ENCODE assay signal across 29 mouse cellular contexts in genomic region chr3:127626524-127626923, GRCm38 (mm10). TPM values are rescaled to one million over a fixed set of nuclear protein-coding genes. Genes with fewer than 3 reads are reported as not detected.
DNase-seq lines count a peak whose midpoint lies in the region; ATAC-seq and TF ChIP-seq lines count a peak whose summit lies in the region.
"Had no signal": no experiment of that assay in that cellular context is flagged by ENCODE, and none has a peak within 500 bp of the region (broad histone marks: within the 10 kb centered on the region; RNA-seq: fewer than 3 reads in every experiment).

No protein-coding gene starts in this region.

- peaks cover 7% of the 10 kb centered on the region; the same call in 1 of the 2 replicates for H3K4me1 ChIP-seq in hindbrain, embryonic 11.5 days (replicated peaks; ENCODE audit: control insufficient read depth, insufficient read depth, low read length)
- H3K4me1 ChIP-seq in hindbrain, embryonic 13.5 days (replicated peaks), result peaks cover 37% of the 10 kb centered on the region
- H3K4me1 ChIP-seq in midbrain, embryonic 12.5 days, result peaks cover 47% of the 10 kb centered on the region
- H3K4me1 ChIP-seq in midbrain, postnatal 0 days (ENCODE audit: insufficient read depth, low read length), result peaks cover 4% of the 10 kb centered on the region; the same call in 1 of the 2 replicates
- H3K4me1 ChIP-seq in forebrain, embryonic 11.5 days (replicated peaks; ENCODE audit: control insufficient read depth, insufficient read depth, low read length), result peaks cover 28% of the 10 kb centered on the region
- H3K4me1 ChIP-seq in forebrain, embryonic 15.5 days, result peaks cover 39% of the 10 kb centered on the region

- no peak overlapping the region for H3K4me3 ChIP-seq in hindbrain, embryonic 11.5 days (ENCODE audit: low read depth, low read length)
- no peak overlapping the region for H3K4me3 ChIP-seq in hindbrain, embryonic 13.5 days
- H3K4me3 ChIP-seq in midbrain, embryonic 12.5 days, result no peak overlapping the region
- H3K4me3 ChIP-seq in midbrain, postnatal 0 days (ENCODE audit: low read depth, low read length), result no peak overlapping the region
- H3K4me3 ChIP-seq in forebrain, embryonic 11.5 days (ENCODE audit: low read depth, low read length), result no peak overlapping the region
- H3K4me3 ChIP-seq in forebrain, embryonic 15.5 days, result no peak overlapping the region
- H3K4me3 ChIP-seq: embryonic facial prominence, embryonic 15.5 days; layer of hippocampus, adult 2 months had no signal

- ATAC-seq in hindbrain, embryonic 11.5 days (ENCODE audit: low FRiP score), result no peak
- ATAC-seq in hindbrain, embryonic 13.5 days (ENCODE audit: low FRiP score), result no peak
- no peak for ATAC-seq in midbrain, embryonic 12.5 days (ENCODE audit: low FRiP score, low read depth)
- ATAC-seq in midbrain, postnatal 0 days (ENCODE audit: low FRiP score), result no peak
- ATAC-seq in forebrain, embryonic 11.5 days (replicated peaks; ENCODE audit: low FRiP score), result no peak
- no peak for ATAC-seq in forebrain, embryonic 15.5 days (replicated peaks)
- ATAC-seq: CD4-positive, CD25-positive, alpha-beta regulatory T cell, adult 4 months; liver, embryonic 12.5 days; liver, postnatal 0 days had no signal

- DNase-seq in hindbrain, embryonic 11.5 days (ENCODE audit: low spot score), result peak; percentile 30
- no peak for DNase-seq in midbrain, postnatal 0 days (ENCODE audit: low spot score)
- no peak for DNase-seq in forebrain, embryonic 11.5 days (ENCODE audit: low spot score)
- no peak for DNase-seq in left cerebral cortex, postnatal 4 days
- no peak for DNase-seq in testis, postnatal 14 days (ENCODE audit: low spot score)
- DNase-seq: cerebellum, adult 18-20 months; gastrocnemius, postnatal 25 days; heart, postnatal 4 days; lung, postnatal 36 days; right cerebral cortex, postnatal 25 days had no signal

- TF ChIP-seq CTCF in midbrain, postnatal 0 days (IDR thresholded peaks at IDR 0.05), result no peak

- 7% methylated on average over 3 of the region's 3 CpGs for WGBS in hindbrain, embryonic 11.5 days
- WGBS in hindbrain, embryonic 13.5 days, result 3% methylated on average over 3 of the region's 3 CpGs
- WGBS in midbrain, embryonic 12.5 days, result 2% methylated on average over 3 of the region's 3 CpGs
- 9% methylated on average over 3 of the region's 3 CpGs for WGBS in midbrain, postnatal 0 days
- under 1% methylated on average over 3 of the region's 3 CpGs for WGBS in forebrain, embryonic 11.5 days
- WGBS in forebrain, embryonic 15.5 days, result 2% methylated on average over 3 of the region's 3 CpGs

- H3K27me3 ChIP-seq in hindbrain, embryonic 11.5 days (ENCODE audit: control insufficient read depth, insufficient read depth, low read length), result peaks cover 37% of the 10 kb centered on the region
- peaks cover 72% of the 10 kb centered on the region for H3K27me3 ChIP-seq in hindbrain, embryonic 13.5 days
- peaks cover 91% of the 10 kb centered on the region for H3K27me3 ChIP-seq in midbrain, embryonic 12.5 days
- H3K27me3 ChIP-seq in midbrain, postnatal 0 days (ENCODE audit: insufficient read depth, low read length), result peaks cover 62% of the 10 kb centered on the region
- peaks cover 49% of the 10 kb centered on the region for H3K27me3 ChIP-seq in forebrain, embryonic 11.5 days (ENCODE audit: control insufficient read depth, insufficient read depth, low read length)
- H3K27me3 ChIP-seq in forebrain, embryonic 15.5 days, result peaks cover 27% of the 10 kb centered on the region

- H3K4me2 ChIP-seq in hindbrain, embryonic 11.5 days (replicated peaks; ENCODE audit: low read depth, low read length), result no peak overlapping the region
- no peak overlapping the region for H3K4me2 ChIP-seq in hindbrain, embryonic 13.5 days
- H3K4me2 ChIP-seq in midbrain, embryonic 12.5 days (replicated peaks), result no peak overlapping the region
- H3K4me2 ChIP-seq in midbrain, postnatal 0 days (ENCODE audit: low read depth, low read length, poor library complexity, severe bottlenecking), result no peak overlapping the region
- H3K4me2 ChIP-seq in forebrain, embryonic 11.5 days (ENCODE audit: low read depth, low read length, severe bottlenecking), result no peak overlapping the region
- H3K4me2 ChIP-seq in forebrain, embryonic 15.5 days (replicated peaks), result peak overlapping the region; percentile 52; the same call in 1 of the 2 replicates

- intact Hi-C loops in left cerebral cortex, postnatal 4 days (cut with DNase I), result no loop called here

- H3K27ac ChIP-seq in hindbrain, embryonic 11.5 days (ENCODE audit: low read depth, low read length), result no peak overlapping the region
- H3K27ac ChIP-seq in hindbrain, embryonic 13.5 days, result no peak overlapping the region
- peak overlapping the region; percentile 73 for H3K27ac ChIP-seq in midbrain, embryonic 12.5 days (replicated peaks)
- H3K27ac ChIP-seq in midbrain, postnatal 0 days (ENCODE audit: low read depth, low read length), result no peak overlapping the region
- 0 out of 2 replicates have a peak overlapping the region, but pooled peaks have one; percentile 44 for H3K27ac ChIP-seq in forebrain, embryonic 11.5 days (ENCODE audit: low read depth, low read length)
- peak overlapping the region; percentile 94 for H3K27ac ChIP-seq in forebrain, embryonic 15.5 days (replicated peaks)
- H3K27ac ChIP-seq: embryonic facial prominence, embryonic 10.5 days; embryonic facial prominence, embryonic 15.5 days; layer of hippocampus, adult 2 months; liver, embryonic 12.5 days; neural tube, embryonic 15.5 days had no signal

- H3K36me3 ChIP-seq in hindbrain, embryonic 11.5 days (ENCODE audit: control insufficient read depth, insufficient read depth, low read length), result no peaks in the 10 kb centered on the region
- H3K36me3 ChIP-seq in hindbrain, embryonic 13.5 days, result no peaks in the 10 kb centered on the region
- H3K36me3 ChIP-seq in midbrain, embryonic 12.5 days, result no peaks in the 10 kb centered on the region
- H3K36me3 ChIP-seq in midbrain, postnatal 0 days (ENCODE audit: insufficient read depth, low read length), result no peaks in the 10 kb centered on the region
- no peaks in the 10 kb centered on the region for H3K36me3 ChIP-seq in forebrain, embryonic 11.5 days (ENCODE audit: control insufficient read depth, insufficient read depth, low read length)
- H3K36me3 ChIP-seq in forebrain, embryonic 15.5 days, result no peaks in the 10 kb centered on the region
- H3K36me3 ChIP-seq: embryonic facial prominence, embryonic 10.5 days; embryonic facial prominence, embryonic 15.5 days; liver, embryonic 12.5 days; neural tube, embryonic 15.5 days had no signal

- H3K9me3 ChIP-seq in hindbrain, embryonic 11.5 days (ENCODE audit: control insufficient read depth, low read length), result no peaks in the 10 kb centered on the region
- no peaks in the 10 kb centered on the region for H3K9me3 ChIP-seq in hindbrain, embryonic 13.5 days
- no peaks in the 10 kb centered on the region for H3K9me3 ChIP-seq in midbrain, embryonic 12.5 days
- no peaks in the 10 kb centered on the region for H3K9me3 ChIP-seq in midbrain, postnatal 0 days (ENCODE audit: low read length)
- H3K9me3 ChIP-seq in forebrain, embryonic 11.5 days (ENCODE audit: control insufficient read depth, low read length), result no peaks in the 10 kb centered on the region
- no peaks in the 10 kb centered on the region for H3K9me3 ChIP-seq in forebrain, embryonic 15.5 days
- H3K9me3 ChIP-seq: embryonic facial prominence, embryonic 10.5 days; embryonic facial prominence, embryonic 15.5 days; liver, embryonic 12.5 days; megakaryocyte, embryonic 14.5 days; neural tube, embryonic 15.5 days had no signal

- no peak overlapping the region for H3K9ac ChIP-seq in hindbrain, embryonic 11.5 days (ENCODE audit: low read depth, low read length)
- H3K9ac ChIP-seq in hindbrain, embryonic 13.5 days, result no peak overlapping the region
- H3K9ac ChIP-seq in midbrain, embryonic 12.5 days (replicated peaks), result no peak overlapping the region
- H3K9ac ChIP-seq in midbrain, postnatal 0 days (replicated peaks; ENCODE audit: low read length, poor library complexity, severe bottlenecking), result no peak overlapping the region
- no peak overlapping the region for H3K9ac ChIP-seq in forebrain, embryonic 11.5 days (ENCODE audit: low read length)
- H3K9ac ChIP-seq in forebrain, embryonic 15.5 days (replicated peaks), result no peak overlapping the region
- H3K9ac ChIP-seq: embryonic facial prominence, embryonic 15.5 days; liver, embryonic 12.5 days; liver, postnatal 0 days; neural tube, embryonic 15.5 days had no signal

RNA-seq across cellular contexts. Expression of gene Neurog2, which starts 6.4 kb away (rescaled TPM):
- 45.1 and 47.1 TPM in 2 replicates for polyA plus RNA-seq in hindbrain, embryonic 11.5 days (2014; fragmentation: Nextera tagmentation; extraction: Ambion mirVana)
- polyA plus RNA-seq in hindbrain, embryonic 13.5 days (2015; fragmentation: Nextera tagmentation; extraction: Ambion mirVana), result 14.9 and 17.5 TPM in 2 replicates
- 83.0 and 155 TPM in 2 replicates for polyA plus RNA-seq in midbrain, embryonic 12.5 days (2016; fragmentation: Nextera tagmentation; extraction: Ambion mirVana)
- 0.99 and 2.3 TPM in 2 replicates for total RNA-seq in midbrain, postnatal 0 days (2014; rRNA removed)
- 0.21 and 0.51 TPM in 2 replicates for polyA plus RNA-seq in midbrain, postnatal 0 days (2015; fragmentation: Nextera tagmentation; extraction: Ambion mirVana)
- 88.6 and 94.4 TPM in 2 replicates for polyA plus RNA-seq in forebrain, embryonic 11.5 days (2014; fragmentation: Nextera tagmentation; extraction: Ambion mirVana)
- polyA plus RNA-seq in forebrain, embryonic 15.5 days (2015; fragmentation: Nextera tagmentation; extraction: Ambion mirVana), result 89.7 and 111 TPM in 2 replicates
- under 1 TPM; 0.38 to 0.40 TPM for total RNA-seq in left cerebral cortex, postnatal 4 days (2021)
- total RNA-seq: adrenal gland, adult 18-20 months; adrenal gland, postnatal 25 days; gastrocnemius, adult 18-20 months; gastrocnemius, postnatal 25 days; heart, adult 18-20 months; heart, postnatal 4 days had no signal
- polyA plus RNA-seq: CD4-positive, CD25-positive, alpha-beta regulatory T cell, adult 4 months; heart, embryonic 11.5 days; heart, embryonic 16.5 days; kidney, embryonic 16.5 days; liver, embryonic 12.5 days; liver, postnatal 0 days; lung, embryonic 16.5 days had no signal

Comparison
In these comparisons a context has a peak if more than half of its experiments do, and no peak if none do; other contexts are left out.
1. H3K27ac ChIP-seq: peak in midbrain, embryonic 12.5 days (single experiment), forebrain, embryonic 11.5 days (single experiment) and forebrain, embryonic 15.5 days (single experiment); none in hindbrain, embryonic 11.5 days (single experiment), hindbrain, embryonic 13.5 days (single experiment) and midbrain, postnatal 0 days (single experiment).
2. RNA of gene Neurog2, which starts 6.4 kb away (polyA plus RNA-seq): 88.6 to 94.4 TPM in forebrain, embryonic 11.5 days, 89.7 to 111 TPM in forebrain, embryonic 15.5 days, 83.0 to 155 TPM in midbrain, embryonic 12.5 days, 45.1 to 47.1 TPM in hindbrain, embryonic 11.5 days and 14.9 to 17.5 TPM in hindbrain, embryonic 13.5 days; 0.21 to 0.51 TPM in midbrain, postnatal 0 days; every median in the first group is over 10 times any median in the second.